Mouse (Mus musculus) hindbrain, embryonic 14.5 days (tissue): Measurements from ENCODE around the gene Dse. TPM values are rescaled to one million over a fixed set of nuclear protein-coding genes. Genes with fewer than 3 reads are reported as not detected.

ENCODE experiments used
- ATAC-seq: fragments of 200-750 bp; cut with Nextera tagmentation; 2 replicates; pipeline ENCODE4 v1.8.0; 2017; ENCODE audit warnings: moderate number of reproducible peaks, mild to moderate bottlenecking, moderate TSS enrichment, moderate library complexity; ENCODE audit not compliant: low FRiP score
- DNase-seq: peaks from one replicate; pipeline ENCODE4 v3.0.0-alpha.2; 2015; ENCODE audit warnings: low spot score
- H3K27ac ChIP-seq: fragments of 300-500 bp; sonication (generic); 2 replicates; pipeline ENCODE4 v1.5.1; 2014; ENCODE audit warnings: mild to moderate bottlenecking, moderate library complexity
- H3K27me3 ChIP-seq: fragments of 300-500 bp; sonication (generic); 2 replicates; pipeline ENCODE4 v1.6.1; 2014; ENCODE audit warnings: mild to moderate bottlenecking, low read length, mixed read lengths; ENCODE audit not compliant: control insufficient read depth, insufficient read depth
- H3K36me3 ChIP-seq: fragments of 300-500 bp; sonication (generic); replicated peaks from 2 replicates; pipeline ENCODE4 v1.6.1; 2014; ENCODE audit not compliant: control insufficient read depth, insufficient read depth
- H3K4me1 ChIP-seq: fragments of 300-500 bp; sonication (generic); replicated peaks from 2 replicates; pipeline ENCODE4 v1.6.1; 2014; ENCODE audit warnings: antibody characterized with exemption, low read length, mixed read lengths; ENCODE audit not compliant: control insufficient read depth, insufficient read depth
- H3K4me2 ChIP-seq: fragments of 300-500 bp; sonication (generic); replicated peaks from 2 replicates; pipeline ENCODE4 v1.6.1; 2014; ENCODE audit warnings: mild to moderate bottlenecking, moderate library complexity
- H3K4me3 ChIP-seq: fragments of 300-500 bp; sonication (generic); replicated peaks from 2 replicates; pipeline ENCODE4 v1.5.1; 2014; ENCODE audit warnings: mild to moderate bottlenecking, low read length
- H3K9ac ChIP-seq: fragments of 300-500 bp; sonication (generic); 2 replicates; pipeline ENCODE4 v1.6.1; 2014
- H3K9me3 ChIP-seq: fragments of 300-500 bp; sonication (generic); 2 replicates; pipeline ENCODE4 v1.6.1; 2016; ENCODE audit warnings: low read length; ENCODE audit not compliant: control insufficient read depth
- WGBS: fragments of 180-500 bp; shearing (Covaris S2); extraction: QIAGEN DNeasy Blood & Tissue Kit; methylation state at CpG from one replicate; pipeline ENCODE4 v1.1.7; 2014; 5-methylcytosine and 5-hydroxymethylcytosine counted together
- polyA plus RNA-seq: library from polyadenylated mRNA; unstranded; fragments of >200 nt; fragmentation: Nextera tagmentation; extraction: Ambion mirVana; gene quantifications from 2 replicates; pipeline ENCODE4 v1.2.1, GENCODE M21; 2014

Gene Dse
- polyA plus RNA-seq, 1 experiment from 2014 or later, result 8.8 TPM

- DNase-seq, result peak; percentile 26
- Histone ChIP-seq H3K27me3 (no peaks in the 10 kb centered on the region), H3K27ac (no peak overlapping the region), H3K9ac (peak overlapping the region; percentile 84; the same call in 1 of the 2 replicates), H3K36me3 (no peaks in the 10 kb centered on the region), H3K9me3 (no peaks in the 10 kb centered on the region), H3K4me2 (peak overlapping the region; percentile 87), H3K4me1 (0 out of 2 replicates have a peak, but pooled peaks cover 4% of the 10 kb centered on the region), H3K4me3 (peak overlapping the region; percentile 86)
- WGBS, result 4% methylated on average over 13 of the region's 13 CpGs
- ATAC-seq, result no peak
Measured at GRCm38 (mm10) chr10:34208031-34208430, 516 bp upstream of the Dse start.

- Histone ChIP-seq H3K27me3 (no peaks in the 10 kb centered on the region), H3K4me3 (peak overlapping the region; percentile 86), H3K27ac (peak overlapping the region; percentile 69), H3K36me3 (no peaks in the 10 kb centered on the region), H3K4me2 (peak overlapping the region; percentile 87), H3K9ac (peak overlapping the region; percentile 84), H3K9me3 (no peaks in the 10 kb centered on the region), H3K4me1 (0 out of 2 replicates have a peak, but pooled peaks cover 4% of the 10 kb centered on the region)
- 0% methylated on average over 58 of the region's 65 CpGs for WGBS
- DNase-seq, result peak; percentile 71
- peak; percentile 95 for ATAC-seq
Measured at GRCm38 (mm10) chr10:34206783-34207502, 572 bp downstream of the Dse start.

GRCm38 (mm10) chr10:34206436-34206782 is 1.1 kb downstream of the Dse start:
- Histone ChIP-seq H3K4me3 (peak overlapping the region; percentile 86), H3K4me1 (0 out of 2 replicates have a peak, but pooled peaks cover 4% of the 10 kb centered on the region), H3K27ac (no peak overlapping the region; the same call in 1 of the 2 replicates), H3K9ac (peak overlapping the region; percentile 84), H3K27me3 (no peaks in the 10 kb centered on the region), H3K9me3 (no peaks in the 10 kb centered on the region), H3K4me2 (peak overlapping the region; percentile 87), H3K36me3 (no peaks in the 10 kb centered on the region)
- under 1% methylated on average over 15 of the region's 15 CpGs for WGBS
- ATAC-seq, result peak; percentile 55
- DNase-seq, result no peak

- Histone ChIP-seq H3K9ac (no peak overlapping the region), H3K27me3 (no peaks in the 10 kb centered on the region), H3K27ac (no peak overlapping the region), H3K4me2 (peak overlapping the region; percentile 87; the same call in 1 of the 2 replicates), H3K4me1 (0 out of 2 replicates have a peak, but pooled peaks cover 4% of the 10 kb centered on the region), H3K9me3 (no peaks in the 10 kb centered on the region), H3K36me3 (no peaks in the 10 kb centered on the region), H3K4me3 (peak overlapping the region; percentile 86; the same call in 1 of the 2 replicates)
- ATAC-seq (no peak), DNase-seq (no peak)
- 97% methylated on average over 1 of the region's 1 CpGs for WGBS
Measured at GRCm38 (mm10) chr10:34205825-34206224, 1.7 kb downstream of the Dse start.

- H3K36me3 ChIP-seq, result no peaks in the 10 kb centered on the region
Measured at GRCm38 (mm10) chr10:34200689-34201088, 6.8 kb downstream of the Dse start.

GRCm38 (mm10) chr10:34198574-34198973 is 8.9 kb downstream of the Dse start:
- WGBS, result 82% methylated on average over 3 of the region's 3 CpGs
- Histone ChIP-seq H3K27ac (no peak overlapping the region), H3K9me3 (no peaks in the 10 kb centered on the region), H3K27me3 (no peaks in the 10 kb centered on the region), H3K4me3 (no peak overlapping the region), H3K4me2 (no peak overlapping the region), H3K4me1 (no peaks in the 10 kb centered on the region), H3K36me3 (no peaks in the 10 kb centered on the region), H3K9ac (no peak overlapping the region)
- ATAC-seq (no peak), DNase-seq (no peak)

More at GRCm38 (mm10) chr10:34200689-34201088, 6.8 kb downstream of the Dse start:
- Histone ChIP-seq H3K27me3 (no peaks in the 10 kb centered on the region), H3K4me2 (no peak overlapping the region), H3K9ac (no peak overlapping the region), H3K4me3 (no peak overlapping the region), H3K4me1 (no peaks in the 10 kb centered on the region), H3K27ac (no peak overlapping the region), H3K9me3 (no peaks in the 10 kb centered on the region)
- 98% methylated on average over 1 of the region's 1 CpGs for WGBS
- DNase-seq, result no peak
- ATAC-seq, result no peak

- Histone ChIP-seq H3K4me2 (no peak overlapping the region), H3K4me1 (no peaks in the 10 kb centered on the region), H3K27me3 (no peaks in the 10 kb centered on the region), H3K9me3 (no peaks in the 10 kb centered on the region), H3K4me3 (no peak overlapping the region), H3K27ac (no peak overlapping the region), H3K9ac (no peak overlapping the region), H3K36me3 (no peaks in the 10 kb centered on the region)
- ATAC-seq (no peak), DNase-seq (no peak)
- 54% methylated on average over 3 of the region's 3 CpGs for WGBS
Measured at GRCm38 (mm10) chr10:34198061-34198460, 9.5 kb downstream of the Dse start.

- H3K9me3 ChIP-seq, result no peaks in the 10 kb centered on the region
- no peak overlapping the region for H3K9ac ChIP-seq
- no peak overlapping the region for H3K27ac ChIP-seq
- WGBS, result 82% methylated on average over 3 of the region's 3 CpGs
- no peak overlapping the region for H3K4me3 ChIP-seq
- DNase-seq (no peak), ATAC-seq (no peak)
- H3K4me1 ChIP-seq, result no peaks in the 10 kb centered on the region
- no peaks in the 10 kb centered on the region for H3K27me3 ChIP-seq
- H3K36me3 ChIP-seq, result no peaks in the 10 kb centered on the region
- no peak overlapping the region for H3K4me2 ChIP-seq
Measured at GRCm38 (mm10) chr10:34197269-34197668, 10.2 kb downstream of the Dse start.

- Histone ChIP-seq H3K36me3 (no peaks in the 10 kb centered on the region), H3K27ac (no peak overlapping the region), H3K9me3 (no peaks in the 10 kb centered on the region), H3K9ac (no peak overlapping the region), H3K4me2 (no peak overlapping the region), H3K27me3 (no peaks in the 10 kb centered on the region), H3K4me1 (no peaks in the 10 kb centered on the region), H3K4me3 (no peak overlapping the region)
- 68% methylated on average over 2 of the region's 2 CpGs for WGBS
- DNase-seq, result no peak
- ATAC-seq, result no peak
Measured at GRCm38 (mm10) chr10:34194957-34195356, 12.6 kb downstream of the Dse start.
